Mouse (Mus musculus) myocyte (in vitro differentiated cells): ENCODE measurements around the gene Lpar6. TPM values are rescaled to one million over a fixed set of nuclear protein-coding genes. Genes with fewer than 3 reads are reported as not detected.

Experiments used
- H3K27me3 ChIP-seq: one replicate; pipeline ENCODE4 v1.6.1; 2011; ENCODE audit not compliant: control insufficient read depth, insufficient read depth, insufficient read length
- H3K36me3 ChIP-seq: one replicate; pipeline ENCODE4 v1.6.1; 2011; ENCODE audit not compliant: control insufficient read depth, insufficient read depth
- H3K4me2 ChIP-seq: one replicate; pipeline ENCODE4 v1.6.1; 2011; ENCODE audit warnings: low read depth, control low read depth
- H3K4me3 ChIP-seq: one replicate; pipeline ENCODE4 v1.5.1; 2011; ENCODE audit warnings: mild to moderate bottlenecking, control low read depth, moderate library complexity
- H3K79me2 ChIP-seq: one replicate; pipeline ENCODE4 v1.6.1; 2011; ENCODE audit not compliant: control insufficient read depth, insufficient read depth
- H3ac ChIP-seq: one replicate; pipeline ENCODE4 v1.6.1; 2011; ENCODE audit not compliant: control insufficient read depth, insufficient read length
- CEBPB ChIP-seq: IDR thresholded peaks from 2 replicates; pipeline ENCODE4 v1.6.1; 2011; ENCODE audit warnings: mild to moderate bottlenecking, moderate library complexity; ENCODE audit not compliant: poor library complexity, insufficient read depth, severe bottlenecking
- E2F4 ChIP-seq: IDR thresholded peaks from one replicate; pipeline ENCODE4 v1.6.1; 2011; ENCODE audit warnings: mild to moderate bottlenecking, control low read depth, moderate library complexity; ENCODE audit not compliant: insufficient read depth
- MAX ChIP-seq: IDR thresholded peaks from one replicate; pipeline ENCODE4 v1.6.1; 2011; ENCODE audit warnings: low read depth, mild to moderate bottlenecking, control low read depth
- MYOD1 ChIP-seq, 3 experiments: IDR thresholded peaks; one replicate each; pipeline ENCODE4 v1.6.1; 2011; ENCODE audit warnings: control low read depth in 2 of 3, low read depth in 2 of 3, mild to moderate bottlenecking in 2 of 3, moderate library complexity in 1 of 3; ENCODE audit not compliant: insufficient read length in 2 of 3, control insufficient read depth in 1 of 3
- MYOG ChIP-seq, 3 experiments: IDR thresholded peaks; one replicate each; pipeline ENCODE4 v1.6.1; 2011; ENCODE audit warnings: control low read depth in 2 of 3, low read depth in 2 of 3, mild to moderate bottlenecking in 2 of 3; ENCODE audit not compliant: insufficient read length in 2 of 3, control insufficient read depth in 1 of 3, insufficient read depth in 1 of 3
- POLR2A ChIP-seq: IDR thresholded peaks from one replicate; pipeline ENCODE4 v1.6.1; 2011; ENCODE audit warnings: low read depth, mild to moderate bottlenecking, control low read depth, moderate library complexity; ENCODE audit not compliant: insufficient read length
- POLR2AphosphoS2 ChIP-seq: IDR thresholded peaks from one replicate; pipeline ENCODE4 v1.6.1; 2011; ENCODE audit warnings: low read depth, control low read depth; ENCODE audit not compliant: insufficient read length
- REST ChIP-seq: IDR thresholded peaks from one replicate; pipeline ENCODE4 v1.6.1; 2011; ENCODE audit warnings: mild to moderate bottlenecking, control low read depth, moderate library complexity; ENCODE audit not compliant: insufficient read depth, insufficient read length
- SRF ChIP-seq: IDR thresholded peaks from one replicate; pipeline ENCODE4 v1.6.1; 2011; ENCODE audit warnings: low read depth; ENCODE audit not compliant: control insufficient read depth, insufficient read length
- TCF12 ChIP-seq: IDR thresholded peaks from one replicate; pipeline ENCODE4 v1.6.1; 2011; ENCODE audit warnings: mild to moderate bottlenecking, control low read depth; ENCODE audit not compliant: poor library complexity, insufficient read depth, severe bottlenecking
- TCF3 ChIP-seq: IDR thresholded peaks from one replicate; pipeline ENCODE4 v1.6.1; 2011; ENCODE audit warnings: low read depth, control low read depth; ENCODE audit not compliant: insufficient read length
- USF1 ChIP-seq: IDR thresholded peaks from one replicate; pipeline ENCODE4 v1.6.1; 2011; ENCODE audit warnings: low read depth, mild to moderate bottlenecking, control low read depth, moderate library complexity
- polyA plus RNA-seq: library from polyadenylated mRNA; unstranded; fragments of >200 nt; fragmentation: generic; extraction: Trizol; gene quantifications from one replicate; pipeline ENCODE4 v1.2.1, GENCODE M21; 2012; ENCODE audit warnings: missing spikeins

Gene Lpar6
- polyA plus RNA-seq, 1 experiment: 0.59 TPM

DNA sequence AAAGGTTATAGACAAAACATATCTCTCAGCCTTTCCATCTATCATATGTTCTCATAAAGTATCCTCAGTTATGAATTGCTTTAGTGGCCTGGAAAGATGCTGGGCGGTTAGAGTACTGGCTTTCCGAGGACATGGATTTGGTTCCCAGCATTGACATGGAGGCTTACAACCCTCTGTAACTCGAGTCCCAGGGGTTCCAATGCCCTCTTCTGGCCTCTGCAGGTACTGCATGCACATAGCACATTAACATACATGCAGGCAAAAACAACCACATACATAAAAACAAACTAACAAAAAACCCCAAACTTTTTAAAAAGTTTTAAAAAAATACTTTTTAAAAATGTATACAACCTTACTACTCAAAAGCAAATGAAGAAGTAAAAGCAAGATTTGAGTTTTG lies 28.5 kb downstream of the Lpar6 start:
- TF ChIP-seq TCF3 (no peak), MAX (no peak), CEBPB (no peak), REST (no peak), MYOG (IDR thresholded peaks at IDR 0.05; ENCODE audit: control insufficient read depth in 1 of 3, insufficient read depth in 1 of 3, insufficient read length in 2 of 3, low read depth in 2 of 3) (no peak), E2F4 (no peak), USF1 (no peak), POLR2AphosphoS2 (no peak), SRF (no peak), MYOD1 (IDR thresholded peaks at IDR 0.05; ENCODE audit: control insufficient read depth in 1 of 3, insufficient read length in 2 of 3, low read depth in 2 of 3) (no peak), POLR2A (no peak), TCF12 (no peak)
- H3K36me3 ChIP-seq: peaks cover 20% of the 10 kb centered on the region
- H3K4me2 ChIP-seq: no peak overlapping the region
- no peak overlapping the region for H3K4me3 ChIP-seq
- H3K79me2 ChIP-seq: no peaks in the 10 kb centered on the region
- H3ac ChIP-seq: no peak overlapping the region
- H3K27me3 ChIP-seq: no peaks in the 10 kb centered on the region

DNA sequence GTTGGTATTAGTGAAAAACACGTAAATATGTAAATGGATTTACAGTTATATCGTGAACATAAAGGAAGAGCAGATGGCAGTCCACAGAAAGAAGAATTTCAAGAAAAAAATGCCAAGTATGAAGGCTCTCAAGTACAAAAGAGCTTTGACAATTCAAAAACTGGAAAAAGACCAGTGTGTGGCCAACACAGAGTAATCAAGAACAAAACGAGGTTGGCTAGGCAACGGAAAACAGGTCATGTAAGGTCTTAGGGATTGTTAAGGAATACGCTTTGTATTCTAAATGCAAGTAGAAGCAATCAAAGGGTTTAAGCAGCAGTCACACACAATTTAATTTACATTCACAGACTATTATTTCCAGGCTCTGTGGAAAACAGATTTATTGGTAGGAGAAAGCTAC lies 34.1 kb downstream of the Lpar6 start:
- Histone ChIP-seq H3K4me2 (no peak overlapping the region), H3K4me3 (no peak overlapping the region), H3K36me3 (peaks cover 9% of the 10 kb centered on the region), H3ac (no peak overlapping the region), H3K79me2 (no peaks in the 10 kb centered on the region), H3K27me3 (no peaks in the 10 kb centered on the region)
- TF ChIP-seq POLR2A (no peak), TCF12 (no peak), MAX (no peak), POLR2AphosphoS2 (no peak), MYOG (IDR thresholded peaks at IDR 0.05; ENCODE audit: control insufficient read depth in 1 of 3, insufficient read depth in 1 of 3, insufficient read length in 2 of 3, low read depth in 2 of 3) (no peak), CEBPB (no peak), REST (no peak)

DNA sequence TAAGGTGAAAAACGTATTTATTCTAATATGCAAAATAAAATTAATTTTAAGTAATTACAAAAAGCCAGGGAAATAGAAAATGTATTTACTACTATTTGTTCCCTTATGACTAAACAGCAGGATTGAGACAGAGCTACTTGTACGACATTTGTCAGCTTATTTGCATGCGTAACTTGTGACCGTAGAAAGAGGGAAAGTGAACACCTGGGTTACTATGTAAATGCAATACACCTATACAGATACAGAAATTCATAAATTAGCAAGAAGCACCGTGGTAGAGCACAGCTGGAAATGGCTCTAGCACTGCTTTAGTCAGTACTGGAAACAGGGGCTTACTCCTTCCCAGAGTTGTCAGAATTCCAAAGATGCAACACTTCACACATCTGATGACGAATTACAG lies 41.4 kb downstream of the Lpar6 start:
- Histone ChIP-seq H3K4me2 (no peak overlapping the region), H3K4me3 (no peak overlapping the region), H3ac (no peak overlapping the region), H3K36me3 (peaks cover 23% of the 10 kb centered on the region), H3K27me3 (no peaks in the 10 kb centered on the region), H3K79me2 (no peaks in the 10 kb centered on the region)
- TF ChIP-seq CEBPB (no peak), USF1 (no peak), SRF (no peak), MYOD1 (IDR thresholded peaks at IDR 0.05; ENCODE audit: control insufficient read depth in 1 of 3, insufficient read length in 2 of 3, low read depth in 2 of 3) (no peak), MAX (no peak), TCF12 (no peak), POLR2AphosphoS2 (no peak), TCF3 (no peak), POLR2A (no peak), E2F4 (no peak)

DNA sequence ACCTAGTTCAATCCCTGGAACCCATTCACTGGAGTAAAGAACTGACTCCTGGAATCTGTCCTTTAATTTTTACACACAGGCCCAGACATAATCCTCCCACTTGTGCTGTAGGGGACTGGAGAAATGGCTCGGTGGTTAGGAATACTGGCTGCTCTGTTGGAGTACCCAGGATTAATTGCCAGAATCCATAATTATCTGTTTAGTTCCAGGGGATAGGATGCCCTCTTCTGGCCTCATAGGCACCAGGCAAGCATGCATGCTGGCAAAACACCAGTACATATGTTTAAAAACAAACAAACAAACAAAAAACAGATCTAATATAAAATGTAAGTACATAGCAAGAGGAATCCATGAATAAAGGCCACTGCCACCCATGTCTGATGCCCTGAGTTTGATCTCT lies 43.3 kb downstream of the Lpar6 start:
- Histone ChIP-seq H3K4me3 (no peak overlapping the region), H3K4me2 (no peak overlapping the region), H3ac (no peak overlapping the region), H3K79me2 (no peaks in the 10 kb centered on the region), H3K36me3 (peaks cover 17% of the 10 kb centered on the region), H3K27me3 (no peaks in the 10 kb centered on the region)
- TF ChIP-seq MYOG (IDR thresholded peaks at IDR 0.05; ENCODE audit: control insufficient read depth in 1 of 3, insufficient read depth in 1 of 3, insufficient read length in 2 of 3, low read depth in 2 of 3): no peak
- no peak for TF ChIP-seq SRF
- no peak for TF ChIP-seq MYOD1 (IDR thresholded peaks at IDR 0.05; ENCODE audit: control insufficient read depth in 1 of 3, insufficient read length in 2 of 3, low read depth in 2 of 3)
- TF ChIP-seq POLR2AphosphoS2: no peak
- TF ChIP-seq USF1: no peak
- TF ChIP-seq TCF3: no peak
- no peak for TF ChIP-seq TCF12
- no peak for TF ChIP-seq E2F4
- TF ChIP-seq REST: no peak

DNA sequence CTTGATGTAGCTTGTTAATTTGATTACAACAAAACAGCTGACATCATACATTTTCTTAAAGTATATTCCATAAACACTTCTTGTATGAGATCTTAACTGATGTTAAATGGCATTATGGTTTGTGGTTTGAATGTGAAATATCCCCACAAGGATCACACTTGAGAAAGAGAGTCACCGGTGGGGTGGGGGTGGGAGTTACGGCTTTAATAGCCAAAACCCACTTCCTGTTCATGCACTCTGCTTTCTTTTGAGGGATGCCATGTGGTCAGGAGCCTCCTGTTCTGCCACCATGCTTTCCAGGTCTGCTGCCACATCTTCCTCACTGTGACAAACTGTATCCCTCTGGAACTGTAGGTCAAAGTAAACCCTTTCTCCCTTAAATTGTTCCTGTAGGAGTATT lies 52.2 kb downstream of the Lpar6 start:
- Histone ChIP-seq H3K36me3 (peaks cover 18% of the 10 kb centered on the region), H3K27me3 (no peaks in the 10 kb centered on the region), H3K79me2 (no peaks in the 10 kb centered on the region), H3K4me3 (no peak overlapping the region), H3ac (no peak overlapping the region), H3K4me2 (no peak overlapping the region)
- TF ChIP-seq MYOD1 (IDR thresholded peaks at IDR 0.05; ENCODE audit: control insufficient read depth in 1 of 3, insufficient read length in 2 of 3, low read depth in 2 of 3) (no peak), TCF3 (no peak), SRF (no peak), MYOG (IDR thresholded peaks at IDR 0.05; ENCODE audit: control insufficient read depth in 1 of 3, insufficient read depth in 1 of 3, insufficient read length in 2 of 3, low read depth in 2 of 3) (no peak), MAX (no peak), POLR2A (no peak), REST (no peak), CEBPB (no peak), USF1 (no peak), TCF12 (no peak), POLR2AphosphoS2 (no peak), E2F4 (no peak)
